Mouse (Mus musculus): ENCODE measurements around the gene Car6.

The Car6 gene

DNA sequence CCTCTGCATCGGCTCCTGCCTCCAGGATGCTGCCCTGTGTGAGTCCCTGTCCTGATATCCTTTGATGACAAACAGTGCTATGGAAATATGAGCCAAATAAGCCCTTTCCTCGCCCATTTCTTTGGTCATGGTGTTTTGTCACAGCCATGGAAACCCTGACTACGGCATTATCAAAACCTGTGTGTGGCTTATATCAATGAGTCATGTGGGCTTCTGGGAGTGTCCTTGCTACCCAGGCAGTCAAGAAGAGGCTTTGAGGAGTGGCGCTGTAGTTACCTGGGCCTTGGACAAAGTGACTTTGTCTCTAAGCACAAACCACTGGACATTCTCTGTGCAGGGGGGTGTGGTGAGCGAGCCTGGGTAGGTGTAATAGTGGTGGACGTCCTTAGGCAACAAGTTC is 8.9 kb downstream of the Car6 start:
- DNase-seq (ENCODE audit: low read depth, low spot score): no peak

DNA sequence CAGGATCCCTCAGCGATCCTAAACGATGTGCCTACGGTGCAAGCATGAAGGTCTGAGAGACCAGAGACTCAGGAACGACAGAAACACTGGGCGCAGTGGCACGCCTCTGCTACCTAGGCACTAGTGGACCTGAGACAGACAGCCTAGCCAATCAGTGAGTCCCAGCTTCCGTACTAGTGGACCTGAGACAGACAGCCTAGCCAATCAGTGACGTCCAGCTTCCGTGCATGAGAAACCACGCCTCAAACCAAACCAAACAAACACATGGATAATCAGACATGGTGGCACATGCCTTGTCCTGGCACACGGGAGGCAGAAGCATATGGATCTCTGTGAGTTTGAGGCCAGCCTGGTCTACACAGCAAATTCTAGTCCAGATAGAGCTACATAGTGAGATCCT is 12.9 kb downstream of the Car6 start:
- peak; percentile 25 for DNase-seq (ENCODE audit: low read depth, low spot score)

DNA sequence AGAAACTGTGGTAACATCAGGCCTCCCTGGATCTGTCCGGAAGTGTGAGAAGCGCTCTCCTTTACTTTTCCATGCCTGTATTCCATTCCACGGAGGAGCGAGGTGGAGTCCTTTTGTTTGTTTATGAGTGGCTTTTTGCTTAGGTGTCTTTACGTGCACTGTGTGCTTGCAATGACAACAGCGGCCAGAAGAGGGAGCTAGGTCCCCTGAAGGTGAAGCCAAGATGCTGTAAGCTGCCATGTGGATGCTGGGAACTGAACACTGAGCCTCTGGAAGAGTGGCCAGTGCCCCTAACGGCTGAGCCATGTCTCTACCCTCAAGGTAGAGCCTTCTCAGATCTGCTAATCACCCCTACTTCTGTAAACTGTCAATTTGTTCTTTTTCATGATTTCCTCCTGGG is 19.8 kb downstream of the Car6 start:
- no peak for DNase-seq (ENCODE audit: low read depth, low spot score)

DNA sequence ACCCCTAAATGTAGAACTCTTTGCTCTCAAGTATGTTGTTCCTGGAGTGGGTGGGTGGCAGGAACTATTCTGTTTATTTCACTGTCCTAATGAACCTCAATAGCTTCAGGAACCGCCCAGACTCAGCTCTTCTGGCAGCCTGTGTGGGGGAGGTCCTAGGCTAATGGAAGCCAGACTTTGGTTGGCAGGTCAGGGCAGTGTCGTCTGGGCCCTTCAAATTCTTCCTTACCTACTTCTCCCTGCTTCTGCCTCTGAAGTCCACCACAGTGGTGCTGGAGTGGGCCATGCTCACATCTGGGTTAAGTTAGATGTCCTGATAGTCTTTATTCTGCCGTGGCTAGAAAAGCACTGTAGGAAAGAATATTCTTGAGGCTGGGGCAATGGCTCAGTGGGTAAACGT is 23.0 kb downstream of the Car6 start:
- no peak for DNase-seq (ENCODE audit: low read depth, low spot score)

DNA sequence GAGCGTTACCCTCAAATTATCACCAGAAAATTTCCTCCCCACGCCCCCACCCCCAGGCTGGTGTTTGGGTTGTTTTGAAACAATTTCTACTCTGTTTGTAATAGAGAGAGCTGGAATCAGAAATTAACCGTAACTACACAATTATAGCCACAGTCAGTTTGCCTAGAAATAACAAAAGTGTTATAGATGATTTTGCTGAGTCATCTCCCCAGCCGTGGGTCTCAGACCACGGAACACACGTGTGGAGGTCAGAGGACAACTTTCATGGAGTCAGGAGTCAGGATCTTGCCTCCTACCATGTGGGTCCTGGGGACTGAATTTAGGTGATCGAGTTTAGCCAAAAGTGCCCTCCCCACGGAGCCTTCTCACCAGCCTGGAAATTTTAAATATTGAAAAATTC is 24.0 kb downstream of the Car6 start:
- DNase-seq (ENCODE audit: low read depth, low spot score): no peak

DNA sequence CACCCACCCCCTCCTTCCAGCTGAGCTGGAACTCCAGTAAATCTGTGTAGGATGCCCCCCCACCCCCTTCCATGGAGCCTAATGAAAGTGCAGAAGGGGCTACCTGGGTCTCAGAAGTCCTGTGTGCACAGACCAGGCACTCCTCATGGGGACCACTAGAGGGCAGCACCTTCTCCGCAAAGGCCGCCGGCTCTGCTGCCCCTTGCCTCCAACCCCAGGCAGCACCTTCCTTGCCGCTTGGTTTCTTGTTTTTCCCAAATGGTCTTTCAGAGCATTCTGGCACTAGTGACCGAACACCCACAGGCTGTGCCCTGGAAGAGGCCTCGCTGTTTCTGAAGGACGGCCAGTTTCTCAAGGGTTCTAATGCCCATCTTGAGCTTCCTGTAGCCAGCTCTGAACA is 24.6 kb downstream of the Car6 start:
- DNase-seq (ENCODE audit: low read depth, low spot score): peak; percentile 65

DNA sequence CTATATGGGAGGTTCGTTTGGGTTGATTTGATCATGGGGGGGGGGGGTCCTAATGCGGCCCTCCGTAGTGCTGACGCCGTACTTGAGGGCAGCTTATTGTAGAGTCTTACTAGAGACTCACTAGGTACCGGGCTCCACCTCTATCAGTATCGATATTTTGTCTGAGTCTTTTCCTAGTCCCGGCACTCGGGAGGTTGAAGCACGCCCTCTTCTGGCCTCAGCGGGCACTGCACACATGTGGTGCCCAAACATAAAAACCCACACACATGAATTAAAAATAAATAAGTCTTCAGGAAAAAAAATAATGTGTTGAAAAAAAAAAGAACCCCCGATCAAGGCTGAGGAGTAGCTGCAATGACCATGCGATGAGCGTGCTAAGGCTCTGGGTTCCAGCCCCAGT is 27.1 kb downstream of the Car6 start:
- no peak for DNase-seq (ENCODE audit: low read depth, low spot score)

DNA sequence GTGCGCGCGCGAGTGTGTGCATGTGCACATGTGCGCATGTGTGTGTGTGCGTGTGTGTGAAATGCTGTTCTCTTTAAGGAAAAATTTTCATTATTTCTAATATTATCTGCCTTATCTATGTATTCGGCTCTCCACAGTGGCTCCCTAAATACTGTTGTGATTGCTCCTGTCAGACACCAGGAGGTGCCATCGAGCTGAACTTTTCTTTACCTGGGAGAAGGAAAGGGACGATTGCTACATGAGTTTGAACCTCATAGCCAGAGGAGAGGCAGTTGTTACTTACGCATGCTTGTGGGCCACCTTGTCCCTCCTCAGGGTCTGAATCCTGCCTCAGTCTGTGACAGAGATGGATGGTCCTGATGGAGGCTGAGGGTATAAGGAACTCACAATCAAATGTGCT is 27.9 kb downstream of the Car6 start:
- peak; percentile 68 for DNase-seq (ENCODE audit: low read depth, low spot score)

DNA sequence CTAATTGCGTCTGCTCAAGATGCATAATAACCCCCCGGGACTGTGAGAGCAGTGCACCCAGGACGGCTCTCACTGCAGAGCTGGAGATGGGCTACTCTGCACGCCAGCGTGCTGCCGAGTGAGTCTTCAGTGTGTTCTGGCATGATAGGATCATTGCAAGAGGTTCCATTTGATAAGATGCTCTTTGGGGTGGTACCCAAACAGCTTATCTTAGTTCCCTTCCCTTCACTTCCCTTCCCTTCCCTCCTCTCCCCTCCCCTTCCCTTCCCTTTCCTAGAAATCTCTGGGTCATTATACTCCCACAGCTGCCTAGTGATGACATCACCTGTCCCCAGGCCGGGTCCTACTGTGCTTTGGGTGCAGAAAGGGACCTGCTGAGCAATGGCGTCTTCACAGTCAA is 29.0 kb downstream of the Car6 start:
- DNase-seq (ENCODE audit: low read depth, low spot score): no peak

DNA sequence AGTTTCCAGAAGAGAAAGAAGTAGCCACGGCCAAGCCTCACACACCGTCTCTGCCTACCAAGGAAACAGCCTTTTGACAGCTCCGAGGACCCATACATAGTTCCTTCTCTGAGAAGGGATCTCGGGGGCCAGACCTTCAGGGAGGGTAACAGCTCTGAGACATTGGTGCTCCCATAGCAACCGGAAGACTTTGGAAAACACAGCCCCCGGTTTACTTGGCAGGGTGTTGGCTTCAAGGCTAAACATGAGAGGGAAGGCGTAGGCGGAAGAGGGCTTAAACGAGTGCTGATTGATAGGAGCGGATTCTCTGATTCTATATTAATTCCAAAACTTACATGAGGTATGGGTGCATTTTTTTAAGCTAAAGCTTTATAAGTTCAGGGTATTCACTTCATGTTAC is 32.7 kb downstream of the Car6 start:
- DNase-seq (ENCODE audit: low read depth, low spot score): peak; percentile 65

DNA sequence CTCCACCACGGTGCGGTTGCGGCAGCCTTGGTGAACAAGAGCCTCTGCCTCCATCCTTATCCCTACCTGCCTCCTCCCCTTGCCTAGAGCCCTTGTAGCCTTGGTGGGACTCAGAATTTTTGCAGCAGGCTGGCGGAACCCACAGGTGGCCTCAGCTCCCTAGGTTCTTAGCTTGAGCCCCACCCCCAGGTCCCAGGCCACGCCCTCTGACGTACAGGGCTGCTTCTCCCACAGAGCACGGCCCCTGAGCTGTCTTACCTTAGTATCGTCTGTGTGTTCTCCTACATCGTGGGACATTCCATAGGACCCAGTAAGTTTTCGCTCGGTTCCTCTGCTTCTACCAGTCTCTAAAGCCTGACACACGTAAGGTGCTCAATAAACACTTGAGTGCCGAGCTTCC is 36.3 kb downstream of the Car6 start:
- no peak for DNase-seq (ENCODE audit: low read depth, low spot score)

DNA sequence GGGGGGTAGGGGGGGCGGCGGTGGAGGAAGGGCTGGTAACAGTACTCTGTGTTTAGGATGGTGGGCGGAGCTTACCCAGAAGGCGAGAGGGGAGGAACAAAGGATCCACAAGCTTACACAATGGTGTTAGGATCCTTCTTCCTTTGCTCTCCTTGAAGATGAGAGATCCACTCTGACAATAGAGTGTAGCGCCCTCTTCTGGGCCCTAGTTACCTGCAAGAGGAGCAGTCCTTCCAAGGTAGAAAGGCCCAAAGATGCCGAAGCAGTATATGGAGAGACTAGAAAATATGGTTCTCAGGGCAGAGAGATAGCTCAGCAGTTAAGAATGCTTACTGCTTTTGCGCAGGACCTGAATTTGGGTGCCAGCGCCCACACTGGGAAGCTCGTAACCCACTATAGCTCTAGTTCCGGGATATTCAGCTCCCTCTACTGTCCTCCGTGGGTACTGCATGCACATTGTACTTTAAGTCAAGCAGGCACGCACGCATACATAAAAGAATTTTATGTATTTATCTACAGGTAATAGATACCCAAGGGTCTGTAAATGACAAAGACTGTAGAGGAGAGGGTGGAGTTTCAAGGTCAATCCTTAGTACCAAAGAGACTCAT is 38.5 kb downstream of the Car6 start:
- DNase-seq (ENCODE audit: low read depth, low spot score): no peak

DNA sequence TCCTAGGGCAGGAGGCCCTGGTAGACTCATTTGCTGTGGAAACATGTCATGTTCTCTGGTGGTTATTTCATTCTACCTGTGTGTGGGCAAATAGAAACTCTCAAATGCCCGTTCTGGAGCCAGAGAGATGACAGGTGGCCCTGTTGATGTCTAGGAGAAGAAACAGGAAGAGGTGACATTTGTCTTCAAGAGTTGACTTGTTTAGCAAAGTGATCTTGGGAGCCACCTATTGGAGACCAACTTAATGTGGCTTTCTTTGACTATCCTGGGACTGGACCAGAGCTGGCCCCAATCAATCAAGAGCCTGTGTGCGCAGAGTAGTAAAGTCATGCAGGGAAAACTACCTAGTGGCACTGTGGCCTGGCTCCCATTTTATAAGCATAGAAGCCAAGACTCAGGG is 41.7 kb downstream of the Car6 start:
- DNase-seq (ENCODE audit: low read depth, low spot score): no peak

DNA sequence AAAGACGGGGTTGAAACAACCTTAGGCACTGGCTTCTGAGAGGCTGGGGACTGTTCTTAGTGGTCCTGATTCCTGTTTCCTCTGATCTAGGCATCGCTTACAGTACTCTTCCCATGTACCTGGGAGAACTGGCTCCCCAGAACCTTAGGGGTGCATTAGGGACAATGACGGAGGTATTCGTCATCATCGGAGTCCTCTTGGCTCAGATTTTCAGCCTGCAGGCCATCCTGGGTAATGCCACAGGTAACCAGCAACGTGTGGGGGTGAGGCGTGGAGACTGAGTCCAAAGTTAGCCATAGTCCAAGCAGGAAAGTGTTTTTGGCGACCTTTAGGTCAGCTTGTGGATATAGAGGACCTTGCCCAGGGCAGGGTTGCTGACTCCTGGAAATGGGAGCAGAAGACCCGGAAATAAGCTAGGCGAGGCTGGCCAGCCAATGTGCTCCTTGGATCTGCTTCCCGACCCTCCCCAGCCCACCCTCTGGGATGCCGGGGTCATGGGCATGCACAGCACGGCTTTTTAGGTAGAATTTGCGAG is 43.7 kb downstream of the Car6 start:
- no peak for DNase-seq (ENCODE audit: low read depth, low spot score)

DNA sequence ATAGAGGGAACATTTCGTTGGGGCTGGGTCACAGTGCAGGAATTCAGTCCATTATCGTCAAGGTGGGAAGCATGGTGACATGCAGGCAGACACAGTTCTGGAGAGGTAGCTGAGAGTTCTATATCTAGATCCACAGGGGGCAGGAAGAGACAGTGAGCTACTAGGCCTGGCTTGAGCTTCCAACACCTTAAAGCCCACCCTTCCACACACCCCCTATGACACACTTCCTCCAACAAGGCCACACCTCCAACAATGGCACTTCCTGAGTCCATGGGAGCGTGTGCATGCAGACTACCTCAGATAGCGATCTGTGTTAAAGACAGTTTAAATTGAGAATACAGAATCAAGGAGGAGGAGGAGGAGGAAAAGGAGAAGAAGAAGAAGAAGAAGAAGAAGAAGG is 45.4 kb downstream of the Car6 start:
- DNase-seq (ENCODE audit: low read depth, low spot score): no peak

DNA sequence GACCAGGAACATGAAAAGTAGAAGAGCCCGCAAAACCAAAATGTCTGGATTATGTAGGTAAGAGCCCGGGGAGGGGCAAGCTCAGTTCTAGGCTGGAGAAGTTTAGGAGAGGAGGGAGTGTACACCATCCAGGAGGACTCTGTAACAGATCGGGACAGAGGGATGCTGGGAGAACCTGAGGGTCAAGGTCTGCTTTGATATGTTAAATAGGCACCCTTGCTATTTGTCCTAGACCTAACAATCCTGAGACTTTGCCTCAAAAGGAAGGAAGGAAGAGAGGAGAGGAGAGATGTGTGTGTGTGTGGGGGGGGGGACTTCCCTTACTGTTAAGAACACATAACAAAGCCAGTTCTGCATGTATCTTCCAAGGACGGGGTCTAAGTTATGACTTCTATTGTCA is 45.8 kb downstream of the Car6 start:
- DNase-seq (ENCODE audit: low read depth, low spot score): no peak

DNA sequence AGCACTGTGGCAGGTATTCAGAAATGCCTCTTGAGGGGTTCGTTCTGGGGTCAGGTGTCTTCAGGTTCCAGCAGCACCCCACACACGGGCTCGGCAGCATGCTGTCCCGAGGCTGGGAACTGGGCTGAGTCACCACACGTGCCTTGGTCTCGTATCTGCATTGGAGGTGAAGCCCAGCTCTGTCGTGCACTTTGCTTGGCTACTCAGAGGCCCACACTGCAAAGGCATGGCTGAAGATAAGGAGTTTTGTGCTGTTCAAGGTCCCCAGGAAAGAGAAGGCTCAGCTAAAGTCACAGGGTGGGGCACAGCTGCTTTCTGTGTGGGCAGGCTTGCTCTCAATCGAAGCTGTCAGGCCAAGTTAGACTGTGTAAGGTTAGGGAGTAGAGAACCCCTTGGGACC is 48.6 kb downstream of the Car6 start:
- no peak for DNase-seq (ENCODE audit: low read depth, low spot score)

DNA sequence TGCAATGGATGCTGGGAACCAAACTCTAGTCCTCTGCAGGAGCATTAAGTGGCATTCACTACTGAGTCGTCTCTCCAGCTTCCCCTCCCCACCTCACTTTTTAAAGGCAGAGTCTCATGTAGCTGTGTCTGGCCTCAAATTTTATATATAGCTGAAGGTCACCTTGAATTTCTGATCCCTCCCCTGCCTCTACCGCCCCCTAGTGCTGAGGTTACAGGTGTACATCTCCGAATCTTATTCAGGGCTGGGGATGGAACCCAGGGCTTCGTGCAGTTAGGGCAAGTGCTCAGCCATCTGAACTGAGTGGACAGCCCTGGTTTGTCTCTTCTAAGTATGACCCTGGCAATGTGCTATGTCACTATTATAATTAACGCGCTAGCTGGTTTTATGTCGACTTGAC is 50.1 kb downstream of the Car6 start:
- DNase-seq (ENCODE audit: low read depth, low spot score): no peak

DNA sequence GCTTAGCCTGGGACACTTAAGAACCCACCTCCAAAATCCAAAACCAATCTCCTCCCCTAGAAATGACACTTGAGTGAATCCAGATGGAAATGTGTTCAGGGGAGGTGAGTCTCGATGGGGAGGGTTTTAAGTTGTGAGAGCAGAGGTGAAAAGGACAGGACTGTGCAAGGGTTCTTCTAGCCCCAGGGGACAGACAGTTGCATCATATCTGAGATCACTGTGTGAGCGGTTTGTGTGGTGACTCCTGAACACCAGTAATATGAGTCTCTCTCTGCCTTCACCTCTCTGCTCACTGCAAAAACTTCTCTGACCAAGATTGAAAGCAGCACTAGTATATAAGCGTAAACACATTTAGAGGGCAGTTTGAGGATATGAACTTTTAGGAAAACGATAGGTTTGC is 54.8 kb downstream of the Car6 start:
- DNase-seq (ENCODE audit: low read depth, low spot score): no peak

DNA sequence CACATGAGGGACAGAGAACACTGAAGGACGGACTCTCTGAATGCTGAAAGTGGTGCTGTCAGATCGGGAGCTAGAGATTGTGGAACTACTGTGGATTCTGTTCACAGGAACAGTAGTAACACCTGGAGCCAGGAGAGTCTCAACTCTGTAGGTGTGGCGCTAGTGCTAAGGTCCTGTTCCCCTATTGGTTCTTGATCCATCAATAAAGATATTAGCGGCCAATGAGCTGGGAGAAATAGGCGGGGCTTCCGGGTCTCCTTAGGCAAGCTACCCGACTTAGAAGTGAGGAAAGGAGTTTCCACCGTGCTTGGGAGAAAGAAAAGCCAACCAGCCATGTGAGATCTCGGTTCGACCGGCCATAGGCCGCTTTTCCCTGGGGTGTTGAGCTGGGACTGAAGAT is 56.9 kb downstream of the Car6 start:
- no peak for DNase-seq (ENCODE audit: low read depth, low spot score)

DNA sequence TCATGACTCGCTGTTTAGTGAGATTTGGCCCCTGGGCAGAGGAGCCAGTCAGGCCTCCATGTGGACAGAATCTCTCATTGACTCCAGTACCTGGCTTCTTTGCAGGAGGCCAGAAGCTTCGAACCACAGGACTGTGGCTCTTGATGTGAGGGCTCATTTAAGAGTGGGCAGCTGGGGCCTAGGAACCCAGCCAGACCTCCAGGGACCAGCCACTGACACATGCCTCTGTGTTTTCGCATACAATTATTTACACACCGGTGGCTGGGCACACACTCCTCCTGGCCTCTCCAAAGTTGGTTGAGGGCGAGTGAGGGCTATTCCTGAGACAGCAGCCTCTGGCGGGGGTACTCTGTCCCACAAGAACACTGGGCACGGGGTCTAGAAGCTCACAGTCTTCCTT is 60.8 kb downstream of the Car6 start:
- no peak for DNase-seq (ENCODE audit: low read depth, low spot score)

DNA sequence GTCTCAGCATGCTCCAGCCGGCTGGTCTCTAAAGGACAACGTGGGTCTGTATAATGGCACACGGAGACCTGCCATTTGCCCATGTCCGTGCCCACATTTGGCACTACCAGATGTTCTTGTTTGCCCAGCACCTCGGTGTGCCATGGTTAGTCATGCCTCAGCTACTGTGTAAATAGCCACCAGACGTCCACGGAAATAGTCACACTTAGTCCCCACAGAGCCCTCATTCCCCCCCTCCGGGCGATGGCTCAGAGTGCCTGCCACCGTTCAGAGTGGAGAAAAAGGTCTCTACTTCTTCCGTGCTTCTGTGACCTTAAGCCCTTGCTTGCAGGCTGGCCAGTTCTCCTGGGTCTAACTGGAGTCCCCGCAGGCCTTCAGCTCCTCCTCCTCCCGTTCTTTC is 62.0 kb downstream of the Car6 start:
- DNase-seq (ENCODE audit: low read depth, low spot score): peak; percentile 12

DNA sequence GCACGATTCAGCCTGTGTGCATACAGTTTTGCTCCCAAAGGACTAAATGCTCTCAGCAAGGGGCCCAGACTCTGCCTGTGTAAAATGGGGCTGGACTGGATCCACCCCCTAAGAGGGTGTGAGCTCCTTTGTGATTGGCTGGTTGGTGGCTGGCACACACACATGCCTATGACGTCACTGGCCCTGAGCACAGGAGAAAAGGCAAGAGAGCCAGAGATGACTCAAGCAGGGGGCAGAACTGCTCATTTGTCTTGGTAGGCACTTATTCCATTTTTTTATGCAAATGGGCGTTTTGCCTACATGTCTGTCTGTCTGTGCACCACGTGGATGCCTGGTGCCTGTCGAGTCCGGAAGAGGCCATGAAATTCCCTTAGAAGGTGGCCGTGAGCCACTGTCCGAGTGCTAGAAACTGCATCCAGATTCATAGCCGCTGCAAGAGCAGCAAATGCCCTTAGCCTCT is 63.0 kb downstream of the Car6 start:
- peak; percentile 93 for DNase-seq (ENCODE audit: low read depth, low spot score)

Data from brain, adult 2 months (tissue).